Mouse (Mus musculus): ENCODE results near the gene Slbp.

DNA sequence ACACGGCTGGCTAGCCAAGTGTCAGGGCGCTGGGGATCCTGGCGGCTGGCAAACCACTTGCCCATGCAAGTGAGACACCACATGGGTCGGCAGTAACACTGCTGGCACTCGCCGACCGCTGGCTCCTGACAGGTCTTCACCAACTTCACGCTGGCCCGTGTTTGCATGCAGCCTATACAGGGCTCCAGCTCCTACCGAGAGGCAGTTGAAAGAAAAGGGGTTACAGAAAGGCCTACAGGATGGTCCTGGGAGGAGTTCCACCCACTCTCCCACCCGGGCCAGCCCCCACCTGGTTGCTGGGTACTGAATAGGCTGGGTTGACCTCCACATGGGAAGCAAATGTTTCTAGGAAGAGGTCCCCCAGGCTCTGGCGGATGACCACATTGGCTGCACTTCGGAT lies 2.0 kb upstream of the Slbp start:
- no peak for TF ChIP-seq CTCF (IDR thresholded peaks at IDR 0.05; ENCODE audit: borderline replicate concordance, insufficient read depth, low read depth, low read length)
- TF ChIP-seq POLR2A (IDR thresholded peaks at IDR 0.05; ENCODE audit: borderline replicate concordance, insufficient read depth, low read length), result no peak
